ENCODE assay signal across 8 mouse cellular contexts in the genomic region with DNA sequence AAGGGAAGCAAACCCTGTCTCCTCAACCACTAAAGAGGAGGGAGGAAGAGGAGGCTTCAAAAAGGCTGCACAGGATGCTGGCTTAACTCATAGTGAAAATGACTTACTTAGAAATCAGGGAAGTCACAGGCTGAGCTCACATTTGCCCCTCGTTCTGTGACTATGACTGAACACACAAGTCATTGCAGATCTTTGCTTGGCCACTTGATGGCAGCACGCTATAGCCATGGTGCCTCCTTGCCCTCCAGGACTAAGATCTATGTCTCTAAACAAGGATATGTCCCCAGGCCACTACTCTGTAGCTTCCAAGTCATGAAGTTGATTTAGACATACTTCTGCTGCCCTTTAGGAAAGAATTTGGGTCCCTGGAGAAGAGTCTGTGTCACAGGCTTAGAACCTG.
DNase-seq lines count a peak whose midpoint lies in the region; ATAC-seq lines count a peak whose summit lies in the region.

No protein-coding gene starts in this region.

- no peak overlapping the region for H3K4me2 ChIP-seq in embryonic facial prominence, embryonic 14.5 days (ENCODE audit: low read depth, low read length)

- ATAC-seq in embryonic facial prominence, embryonic 14.5 days (ENCODE audit: low read depth): no peak
- peak; percentile 87 for ATAC-seq in megakaryocyte-erythroid progenitor cell, adult 5-6 weeks (replicated peaks; ENCODE audit: low FRiP score, low TSS enrichment, poor library complexity, severe bottlenecking)

- no peaks in the 10 kb centered on the region for H3K4me1 ChIP-seq in embryonic facial prominence, embryonic 14.5 days (ENCODE audit: control insufficient read depth, insufficient read depth, low read length)

- no peaks in the 10 kb centered on the region for H3K36me3 ChIP-seq in embryonic facial prominence, embryonic 14.5 days (ENCODE audit: control insufficient read depth, insufficient read depth, low read length)

- no peak overlapping the region for H3K27ac ChIP-seq in embryonic facial prominence, embryonic 14.5 days (replicated peaks; ENCODE audit: low read depth, low read length)

- no peaks in the 10 kb centered on the region for H3K27me3 ChIP-seq in embryonic facial prominence, embryonic 14.5 days (replicated peaks; ENCODE audit: control insufficient read depth, insufficient read depth, low read length)

- 30% methylated on average over 2 of the region's 2 CpGs for WGBS in embryonic facial prominence, embryonic 14.5 days

- H3K9me3 ChIP-seq in embryonic facial prominence, embryonic 14.5 days (ENCODE audit: control insufficient read depth, low read length): no peaks in the 10 kb centered on the region

- DNase-seq in heart, adult 8-10 months (ENCODE audit: low spot score): peak; percentile 40
- DNase-seq in heart, adult 11 months: no peak
- DNase-seq in B cell, adult 2 months: peak; percentile 53 to 56
- peak; percentile 43 for DNase-seq in adrenal gland, adult 2 months
- DNase-seq in embryonic facial prominence, embryonic 14.5 days (ENCODE audit: low spot score): peak; percentile 43
- DNase-seq in layer of hippocampus, adult 9-10 months (ENCODE audit: low spot score): peak; percentile 68
- DNase-seq in yolk sac, embryonic 10.5 days (ENCODE audit: low spot score): no peak

- H3K4me3 ChIP-seq in embryonic facial prominence, embryonic 14.5 days (ENCODE audit: low read depth, low read length): no peak overlapping the region

- no peak overlapping the region for H3K9ac ChIP-seq in embryonic facial prominence, embryonic 14.5 days (ENCODE audit: low read depth, low read length)

Comparison
In these comparisons a context has a peak if more than half of its experiments do, and no peak if none do; other contexts are left out.
1. DNase-seq: peak in heart, adult 8-10 months (single experiment), B cell, adult 2 months (2 of 2), adrenal gland, adult 2 months (single experiment), embryonic facial prominence, embryonic 14.5 days (single experiment) and layer of hippocampus, adult 9-10 months (single experiment); none in heart, adult 11 months (single experiment) and yolk sac, embryonic 10.5 days (single experiment).